Mouse (Mus musculus) embryo, embryonic 11.5 days (tissue): ENCODE measurements around the gene Tmem240.
"Not testable (repeated sequence)": the region's sequence is repeated elsewhere in the genome, so short reads cannot be mapped to it uniquely, and the experiment has no call there.

ENCODE experiments used
- DNase-seq: peaks from one replicate; pipeline ENCODE4 v3.0.0-alpha.2; 2012; ENCODE audit warnings: low read depth, low spot score

The Tmem240 gene

GRCm38 (mm10) chr4:155770626-155771025, 36.0 kb downstream of the Tmem240 start:
- DNase-seq, result no peak

DNA sequence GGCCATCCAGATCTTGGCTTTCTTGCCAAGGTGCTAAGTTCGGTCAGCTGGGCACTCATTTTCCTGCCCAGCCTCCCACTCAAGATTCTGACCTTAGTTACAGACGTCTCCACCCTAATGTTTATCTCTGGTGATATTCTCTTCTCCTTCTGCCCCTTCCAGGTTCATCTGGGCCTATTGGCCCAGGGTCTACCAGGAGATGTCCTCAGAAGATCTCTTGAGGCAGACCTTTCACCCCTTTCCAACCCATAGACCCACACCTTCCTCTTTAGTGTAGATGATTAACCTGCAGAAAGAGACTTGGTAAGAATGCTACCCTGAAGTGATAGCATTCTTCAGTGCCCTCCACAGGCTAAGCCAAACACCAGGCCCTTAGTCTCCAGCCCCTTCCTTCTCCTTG, 37.1 kb downstream of the Tmem240 start:
- DNase-seq, result no peak

DNA sequence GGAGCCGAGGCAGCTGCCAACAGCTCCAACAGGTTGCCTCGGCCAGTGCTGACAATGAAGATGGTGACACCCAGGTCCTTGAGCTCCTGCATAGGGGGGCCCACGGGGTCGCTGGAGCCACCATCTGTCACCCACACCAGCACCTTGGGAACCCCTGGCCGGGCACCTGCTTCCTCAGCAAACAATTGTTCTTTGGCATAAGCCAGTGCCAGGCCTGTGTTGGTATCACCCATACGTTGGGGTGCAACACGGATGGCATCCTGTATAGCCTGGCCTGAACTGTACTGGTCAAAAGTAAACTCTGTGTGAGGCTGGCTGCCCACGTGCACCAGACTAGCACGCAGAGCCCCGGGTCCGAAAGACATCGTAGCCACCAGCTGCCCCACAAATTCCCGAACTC, 38.2 kb downstream of the Tmem240 start:
- DNase-seq, result no peak

- no peak for DNase-seq
Observed at GRCm38 (mm10) chr4:155773335-155774078, 38.9 kb downstream of the Tmem240 start.

GRCm38 (mm10) chr4:155774280-155774754, 39.7 kb downstream of the Tmem240 start, which contains the start of gene Vwa1:
Vwa1 (minus strand) TSS chr4:155774698.
- peak; percentile 78 for DNase-seq

DNA sequence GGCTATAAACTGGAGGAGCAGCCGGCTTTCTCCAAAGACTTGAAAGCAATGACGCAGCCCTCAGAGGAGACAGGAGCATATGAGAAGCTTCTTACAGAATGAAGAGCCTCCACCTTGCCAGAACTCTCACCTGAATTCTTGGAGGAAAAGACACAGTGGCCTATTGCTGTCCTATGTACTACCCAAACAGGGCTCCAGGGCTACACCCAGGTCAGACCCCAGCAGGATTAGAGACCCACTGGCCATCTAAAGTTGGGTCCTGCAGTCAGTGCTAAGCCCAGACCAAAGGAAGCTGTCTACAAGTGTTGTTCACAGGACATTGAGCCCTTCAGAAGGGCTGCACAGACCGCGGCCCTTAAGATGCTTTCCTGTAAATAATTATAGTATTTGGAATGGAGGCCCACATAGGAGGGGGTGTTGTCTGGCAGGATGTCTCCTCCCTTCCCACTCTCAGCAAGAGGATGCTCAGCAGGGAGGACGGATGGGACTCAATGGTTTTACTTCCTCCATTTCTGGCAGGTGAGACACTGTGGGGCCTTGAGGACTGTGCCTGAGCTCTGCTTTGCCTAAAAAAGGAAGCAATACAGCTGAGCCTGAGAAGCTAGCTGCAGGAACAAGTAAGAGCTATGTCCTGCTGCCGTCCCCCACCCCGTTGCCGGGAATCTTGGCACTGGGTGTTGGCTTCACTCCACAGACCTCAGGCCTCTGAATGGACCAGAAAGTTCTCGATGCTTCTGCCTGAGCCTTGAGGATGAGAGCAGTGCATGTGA, 40.6 kb downstream of the Tmem240 start:
- no peak for DNase-seq

- no peak for DNase-seq
Observed at GRCm38 (mm10) chr4:155775855-155776254, 41.3 kb downstream of the Tmem240 start.

DNA sequence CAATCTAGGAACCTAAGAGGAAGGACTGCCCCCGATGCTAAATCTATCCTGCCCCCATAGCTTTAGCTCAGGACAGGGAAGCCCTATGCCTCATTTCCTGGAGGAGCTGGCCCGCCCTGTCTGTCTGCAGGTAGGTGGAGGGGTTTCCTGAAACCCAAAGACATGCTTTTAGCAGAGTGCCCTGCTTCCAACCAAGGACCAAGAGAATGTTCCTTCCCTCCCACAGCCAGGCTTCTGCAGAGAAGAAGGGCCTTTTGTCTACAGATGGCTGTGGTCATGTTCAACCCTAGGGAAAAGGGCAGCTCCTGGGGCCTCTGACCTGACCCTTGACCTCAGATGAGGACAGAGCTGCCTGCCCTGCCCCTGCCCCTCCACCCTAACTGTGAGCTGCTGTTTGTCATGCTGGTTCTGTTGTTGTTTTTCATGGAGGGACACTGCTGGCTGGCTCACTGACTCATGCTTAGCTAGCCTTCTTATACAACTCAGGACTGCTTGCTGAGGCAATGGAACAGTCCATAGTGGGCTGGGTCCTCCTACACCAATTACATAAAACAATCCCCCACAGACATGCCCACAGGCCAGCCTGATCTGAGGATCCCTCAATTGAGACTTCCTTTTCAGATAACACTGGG, 42.2 kb downstream of the Tmem240 start:
- no peak for DNase-seq

DNA sequence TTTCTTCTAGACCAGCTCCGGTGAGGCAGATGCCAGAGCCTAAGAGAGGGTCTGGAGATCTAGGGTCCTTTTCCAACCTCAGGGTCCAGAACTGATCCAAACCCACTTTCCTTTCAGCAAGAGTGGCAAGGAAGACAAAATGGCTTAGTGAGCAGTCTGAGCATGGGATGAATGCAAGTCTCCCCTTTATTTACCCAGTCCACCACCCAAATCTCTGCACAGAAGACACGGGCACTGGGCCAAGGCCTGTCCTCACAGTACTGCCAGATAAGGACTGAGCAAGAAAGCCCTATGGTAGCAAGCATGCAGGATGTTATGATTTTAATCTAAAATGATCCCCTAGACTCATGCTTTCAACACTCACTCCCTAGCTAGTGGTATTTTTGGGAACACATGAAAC, 43.2 kb downstream of the Tmem240 start:
- DNase-seq, result no peak

- DNase-seq, result no peak
Observed at GRCm38 (mm10) chr4:155779498-155779897, 44.9 kb downstream of the Tmem240 start.

DNA sequence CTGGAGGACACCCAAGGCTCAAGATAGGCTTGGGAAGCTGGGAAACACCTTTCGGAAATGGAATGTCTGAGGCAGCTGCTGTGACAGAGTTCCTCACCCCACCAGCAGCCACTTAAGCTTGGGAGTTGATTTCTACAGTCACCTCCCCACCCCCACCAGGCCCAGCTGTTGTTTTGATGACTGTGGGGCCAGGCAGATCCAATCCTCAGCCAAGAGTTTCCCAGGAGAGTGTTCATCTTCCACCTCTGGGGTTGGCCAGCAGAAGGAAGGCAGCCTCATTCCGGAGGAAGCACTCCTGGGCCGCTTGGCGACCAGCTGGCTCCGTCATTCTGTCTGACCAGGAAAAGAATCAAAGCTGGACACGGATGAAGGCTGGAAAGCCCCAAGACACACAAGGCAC, 46.3 kb downstream of the Tmem240 start:
- no peak for DNase-seq

DNA sequence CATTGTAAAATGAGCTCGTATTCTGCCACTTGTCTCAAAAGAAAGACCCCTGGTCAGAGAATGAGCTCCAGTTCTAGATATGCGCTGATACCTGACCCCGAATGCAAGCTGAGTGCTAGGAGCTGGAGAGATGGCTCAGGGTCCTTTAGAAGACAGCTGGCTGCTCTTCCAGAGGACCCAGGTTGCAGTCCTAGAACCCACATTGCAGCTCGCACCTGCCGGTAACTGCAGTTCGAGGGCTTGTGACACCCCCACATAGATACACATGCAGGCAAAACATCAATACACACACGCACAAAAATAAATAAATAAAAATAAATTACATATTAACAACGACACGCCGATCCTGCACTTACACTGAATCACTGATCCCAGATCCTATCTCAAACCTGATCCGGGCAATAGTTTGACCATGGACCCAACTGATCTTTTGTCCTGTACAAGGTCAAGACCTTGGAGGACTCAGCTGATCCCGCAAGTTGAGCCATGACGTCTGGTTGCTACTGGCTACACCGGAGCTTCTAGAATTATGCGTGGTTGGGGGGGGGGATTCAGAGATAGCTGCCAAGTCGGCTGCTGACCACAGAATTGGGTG, 49.0 kb downstream of the Tmem240 start:
- DNase-seq, result no peak

- DNase-seq, result peak; percentile 69
Observed at GRCm38 (mm10) chr4:155784081-155784701, 49.6 kb downstream of the Tmem240 start.

DNA sequence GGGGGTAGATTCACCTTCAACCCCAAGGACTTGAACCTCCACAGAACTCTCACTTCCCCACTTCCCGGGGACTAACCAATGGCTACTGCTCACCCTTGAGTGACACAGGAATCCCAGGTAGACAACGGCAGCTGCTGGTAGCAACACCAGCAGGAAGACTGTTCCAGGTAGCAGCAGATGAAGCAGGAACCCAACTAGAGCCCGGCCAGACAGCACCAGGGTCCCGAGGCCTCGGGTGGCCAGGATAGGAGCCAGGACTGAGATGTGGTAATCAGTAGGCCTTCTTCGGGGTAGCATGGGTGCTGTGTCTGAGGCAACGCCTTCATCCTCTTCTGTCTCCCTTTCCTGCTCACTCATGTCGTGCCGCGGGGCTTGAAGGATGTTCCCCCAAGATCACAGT, 50.6 kb downstream of the Tmem240 start:
- DNase-seq, result no peak

GRCm38 (mm10) chr4:155785819-155786218, 51.2 kb downstream of the Tmem240 start, which contains the start of gene Tmem88b:
Tmem88b (minus strand) TSS chr4:155785874.
- no peak for DNase-seq

- no peak for DNase-seq
Observed at GRCm38 (mm10) chr4:155788300-155788699, 53.7 kb downstream of the Tmem240 start.

DNA sequence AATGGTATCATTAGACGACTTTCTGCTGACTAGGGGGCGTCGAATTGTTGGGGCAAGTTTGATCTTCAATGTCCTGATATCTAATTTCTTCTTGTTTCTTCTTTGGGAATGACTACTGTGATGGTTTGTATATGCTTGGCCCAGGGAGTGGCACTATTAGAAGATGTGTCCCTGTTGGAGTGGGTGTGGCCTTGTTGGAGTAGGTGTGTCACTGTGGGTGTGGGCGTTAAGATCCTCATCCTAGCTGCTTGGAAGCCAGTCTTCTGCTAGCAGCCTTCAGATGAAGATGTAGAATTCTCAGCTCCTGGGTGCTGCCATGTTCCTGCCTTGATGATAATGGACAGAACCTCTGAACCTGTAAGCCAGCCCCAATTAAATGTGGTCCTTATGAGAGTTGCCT, 54.2 kb downstream of the Tmem240 start:
- not testable (repeated sequence) for DNase-seq

DNA sequence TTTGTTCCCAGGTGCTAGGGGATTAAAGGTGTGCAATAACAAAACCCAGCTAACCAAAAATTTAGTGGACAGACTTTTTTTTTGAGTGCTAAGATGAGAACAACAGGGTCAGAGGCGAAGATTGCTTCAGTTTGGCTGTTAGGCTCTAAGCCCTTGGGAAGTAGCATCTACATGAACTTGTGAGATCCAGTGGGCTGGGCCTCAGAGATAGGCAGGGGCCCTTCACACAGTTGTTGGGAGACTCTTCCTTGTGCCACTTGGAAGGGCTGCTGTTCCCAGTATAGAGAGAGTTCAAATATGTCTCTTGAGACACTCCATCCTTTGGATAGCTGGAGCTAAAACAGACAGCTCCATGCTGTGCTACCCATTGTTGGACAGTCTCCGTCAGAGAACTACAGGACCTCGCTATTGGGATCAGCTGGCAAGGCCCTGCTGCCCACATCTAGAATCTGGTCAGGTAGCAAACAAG, 55.5 kb downstream of the Tmem240 start, which contains the start of gene Ankrd65:
Gene Ankrd65, plus strand, starts transcription at position 419 of the 469 bp plus-strand sequence.
- no peak for DNase-seq
